Mouse (Mus musculus) stomach, postnatal 0 days (tissue): ENCODE results near the gene Serinc2. TPM values are rescaled to one million over a fixed set of nuclear protein-coding genes. Genes with fewer than 3 reads are reported as not detected.

Experiments
- ATAC-seq: fragments of 200-750 bp; cut with Nextera tagmentation; 2 replicates; pipeline ENCODE4 v1.8.0; 2017; ENCODE audit not compliant: low FRiP score, low TSS enrichment
- DNase-seq: peaks from one replicate; pipeline ENCODE4 v3.0.0-alpha.2; 2016; ENCODE audit warnings: low spot score
- H3K27ac ChIP-seq: fragments of 300-500 bp; sonication (generic); replicated peaks from 2 replicates; pipeline ENCODE4 v1.5.1; 2014; ENCODE audit warnings: mild to moderate bottlenecking, control low read depth
- H3K27me3 ChIP-seq: fragments of 300-500 bp; sonication (generic); 2 replicates; pipeline ENCODE4 v1.6.1; 2014; ENCODE audit warnings: low read length; ENCODE audit not compliant: control insufficient read depth, insufficient read depth
- H3K36me3 ChIP-seq: fragments of 300-500 bp; sonication (generic); 2 replicates; pipeline ENCODE4 v1.6.1; 2014; ENCODE audit warnings: low read length, mixed read lengths; ENCODE audit not compliant: control insufficient read depth, insufficient read depth
- H3K4me1 ChIP-seq: fragments of 300-500 bp; sonication (generic); replicated peaks from 2 replicates; pipeline ENCODE4 v1.6.1; 2014; ENCODE audit warnings: antibody characterized with exemption; ENCODE audit not compliant: control insufficient read depth, insufficient read depth
- H3K4me2 ChIP-seq: fragments of 300-500 bp; sonication (generic); replicated peaks from 2 replicates; pipeline ENCODE4 v1.6.1; 2014; ENCODE audit warnings: low read depth, mild to moderate bottlenecking, control low read depth, moderate library complexity
- H3K4me3 ChIP-seq: fragments of 300-500 bp; sonication (generic); 2 replicates; pipeline ENCODE4 v1.5.1; 2014; ENCODE audit warnings: low read depth, low read length, control low read depth
- H3K9ac ChIP-seq: fragments of 300-500 bp; sonication (generic); 2 replicates; pipeline ENCODE4 v1.6.1; 2014; ENCODE audit warnings: mild to moderate bottlenecking, low read length, control low read depth, mixed read lengths
- H3K9me3 ChIP-seq: fragments of 300-500 bp; sonication (generic); 2 replicates; pipeline ENCODE4 v1.6.1; 2016; ENCODE audit warnings: low read length; ENCODE audit not compliant: control insufficient read depth
- CTCF ChIP-seq: IDR thresholded peaks from 2 replicates; pipeline ENCODE4 v1.5.1; 2016; ENCODE audit warnings: antibody characterized with exemption, low read depth, mild to moderate bottlenecking, moderate library complexity
- EP300 ChIP-seq: optimal IDR thresholded peaks from 2 replicates; pipeline ENCODE3; 2016; ENCODE audit warnings: antibody characterized with exemption
- WGBS: fragments of 180-500 bp; shearing (Covaris S2); extraction: QIAGEN DNeasy Blood & Tissue Kit; methylation state at CpG from one replicate; pipeline ENCODE4 v1.1.7; 2014; 5-methylcytosine and 5-hydroxymethylcytosine counted together
- polyA plus RNA-seq: library from polyadenylated mRNA; unstranded; fragments of >200 nt; fragmentation: Nextera tagmentation; extraction: Ambion mirVana; gene quantifications from 2 replicates; pipeline ENCODE4 v1.2.1, GENCODE M21; 2015

The Serinc2 gene
- polyA plus RNA-seq: 137 and 142 TPM in 2 replicates

DNA sequence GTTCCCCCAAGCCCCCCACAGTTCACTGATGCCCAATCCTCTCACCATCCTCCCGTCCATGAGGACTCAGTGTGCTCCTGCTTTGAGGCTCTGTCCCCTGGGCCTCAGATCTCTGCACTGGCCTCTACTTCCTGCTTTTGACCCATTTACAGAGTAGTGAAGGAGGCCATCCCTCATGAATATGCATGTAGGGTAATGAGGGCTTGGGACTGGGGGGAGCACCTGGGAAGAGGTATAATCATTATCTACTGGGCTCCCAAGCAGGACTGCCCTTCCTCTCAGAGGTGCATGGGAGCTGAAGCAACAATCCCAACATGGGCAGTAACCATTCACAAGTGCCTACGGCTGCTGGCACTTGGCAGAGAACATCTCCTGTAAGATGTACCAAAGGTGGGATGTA is at the start of gene Serinc2:
Serinc2 (minus strand) TSS at position 101 of the 400 bp plus-strand sequence.
- no peaks in the 10 kb centered on the region for H3K36me3 ChIP-seq
- H3K4me2 ChIP-seq: no peak within 1 kb of the TSS
- WGBS: 64% methylated on average over 2 of the region's 2 CpGs
- ATAC-seq: no peak
- H3K4me3 ChIP-seq: no peak within 1 kb of the TSS
- H3K27ac ChIP-seq: no peak within 1 kb of the TSS
- H3K4me1 ChIP-seq: no peaks in the 10 kb centered on the region
- H3K9me3 ChIP-seq: no peaks in the 10 kb centered on the region
- no peak within 1 kb of the TSS for H3K9ac ChIP-seq
- H3K27me3 ChIP-seq: no peaks in the 10 kb centered on the region
- no peak for DNase-seq
- TF ChIP-seq CTCF (no peak), EP300 (no peak)

DNA sequence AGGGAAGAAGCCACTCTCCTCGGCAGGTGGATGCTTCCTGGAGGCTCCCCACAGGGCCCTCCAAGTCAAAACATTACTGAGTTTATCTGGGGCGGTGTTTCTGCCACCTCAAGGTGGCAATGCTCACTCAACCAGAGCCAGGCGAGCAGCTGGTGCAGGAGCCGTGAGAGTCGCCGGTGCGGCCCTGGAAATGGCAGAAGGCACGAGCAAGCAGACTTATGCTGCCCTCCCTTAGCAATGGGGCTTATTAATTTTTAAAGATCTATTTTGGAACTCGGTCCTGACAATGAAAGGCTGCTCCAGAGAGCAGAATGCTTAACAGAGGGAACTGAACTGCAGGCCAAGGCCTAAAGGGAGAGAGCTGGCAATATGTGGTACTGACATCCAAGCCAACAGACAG is 48.4 kb upstream of the Serinc2 start:
- Histone ChIP-seq H3K9ac (no peak overlapping the region), H3K27me3 (no peaks in the 10 kb centered on the region), H3K36me3 (peaks cover 14% of the 10 kb centered on the region), H3K27ac (no peak overlapping the region), H3K4me3 (no peak overlapping the region), H3K9me3 (no peaks in the 10 kb centered on the region), H3K4me1 (no peaks in the 10 kb centered on the region), H3K4me2 (no peak overlapping the region)
- WGBS: 88% methylated on average over 9 of the region's 9 CpGs
- ATAC-seq (no peak), DNase-seq (no peak)
- TF ChIP-seq CTCF: no peak
- no peak for TF ChIP-seq EP300

- 96% methylated on average over 2 of the region's 2 CpGs for WGBS
- ATAC-seq: no peak
- Histone ChIP-seq H3K9ac (no peak overlapping the region), H3K4me2 (no peak overlapping the region), H3K4me1 (no peaks in the 10 kb centered on the region), H3K27me3 (no peaks in the 10 kb centered on the region), H3K9me3 (no peaks in the 10 kb centered on the region), H3K27ac (no peak overlapping the region), H3K4me3 (no peak overlapping the region), H3K36me3 (peaks cover 18% of the 10 kb centered on the region)
- DNase-seq: no peak
- TF ChIP-seq CTCF (peak; percentile 12; the same call in 1 of the 2 replicates), EP300 (no peak)
These were observed 46.4 kb upstream of the Serinc2 start for GRCm38 (mm10) chr4:130325446-130325845.

- ATAC-seq: no peak
These were observed 44.6 kb upstream of the Serinc2 start for GRCm38 (mm10) chr4:130323607-130324006.

DNA sequence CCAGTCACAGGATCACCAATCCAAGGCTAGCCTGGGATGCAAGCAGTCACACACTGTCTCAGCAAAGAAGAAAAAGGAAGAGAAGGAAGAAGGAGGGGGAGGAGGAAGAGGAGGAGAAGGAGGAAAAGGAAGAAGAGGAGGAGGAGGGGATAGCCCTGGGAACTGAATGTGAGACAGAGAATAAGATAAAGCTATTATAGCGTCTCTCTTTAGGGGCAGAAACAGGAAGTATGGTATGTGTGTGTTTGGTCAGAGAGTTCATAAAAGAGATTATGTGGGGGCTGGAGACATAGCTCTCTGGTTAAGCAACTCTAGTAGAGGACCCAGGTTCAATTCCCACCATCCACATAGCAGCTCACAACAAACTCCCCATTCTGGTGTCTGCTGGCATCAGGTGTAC is 44.2 kb upstream of the Serinc2 start:
- WGBS: 75% methylated on average over 1 of the region's 1 CpGs
- Histone ChIP-seq H3K4me1 (no peaks in the 10 kb centered on the region), H3K27ac (no peak overlapping the region), H3K4me3 (no peak overlapping the region), H3K36me3 (peaks cover 18% of the 10 kb centered on the region), H3K9ac (no peak overlapping the region), H3K9me3 (no peaks in the 10 kb centered on the region), H3K27me3 (no peaks in the 10 kb centered on the region), H3K4me2 (no peak overlapping the region)
- ATAC-seq: no peak
- DNase-seq: no peak
- TF ChIP-seq EP300 (no peak), CTCF (no peak)

More at GRCm38 (mm10) chr4:130323607-130324006, 44.6 kb upstream of the Serinc2 start:
- H3K9me3 ChIP-seq: no peaks in the 10 kb centered on the region
- H3K4me1 ChIP-seq: no peaks in the 10 kb centered on the region
- TF ChIP-seq EP300: no peak
- TF ChIP-seq CTCF: no peak
- H3K27me3 ChIP-seq: no peaks in the 10 kb centered on the region
- H3K4me3 ChIP-seq: no peak overlapping the region
- no peak overlapping the region for H3K27ac ChIP-seq
- 67% methylated on average over 5 of the region's 5 CpGs for WGBS
- DNase-seq: no peak
- no peak overlapping the region for H3K4me2 ChIP-seq
- no peak overlapping the region for H3K9ac ChIP-seq
- H3K36me3 ChIP-seq: peaks cover 18% of the 10 kb centered on the region

DNA sequence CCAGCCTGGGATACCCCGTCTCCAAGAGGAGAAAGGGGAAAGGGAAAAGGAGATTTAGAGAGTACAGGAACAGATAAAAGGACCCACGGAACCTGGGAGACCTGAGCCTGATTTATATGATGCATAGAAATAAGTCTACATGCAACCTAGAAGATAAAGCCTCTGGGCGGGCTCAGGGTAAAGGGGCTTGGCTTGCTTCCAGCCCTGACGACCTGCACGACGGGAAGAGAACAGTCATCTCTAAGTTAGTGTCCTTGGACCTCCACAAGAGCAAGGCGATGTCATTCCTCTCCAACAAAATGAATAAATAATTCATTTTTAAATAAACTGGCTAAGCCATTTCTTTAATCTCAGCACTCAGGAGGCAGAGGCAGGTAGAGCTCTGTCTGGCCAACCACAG is 43.6 kb upstream of the Serinc2 start:
- Histone ChIP-seq H3K36me3 (peaks cover 18% of the 10 kb centered on the region), H3K27ac (no peak overlapping the region), H3K9me3 (no peaks in the 10 kb centered on the region), H3K27me3 (no peaks in the 10 kb centered on the region), H3K4me1 (no peaks in the 10 kb centered on the region), H3K4me3 (no peak overlapping the region), H3K4me2 (no peak overlapping the region), H3K9ac (no peak overlapping the region)
- 69% methylated on average over 7 of the region's 7 CpGs for WGBS
- TF ChIP-seq EP300: no peak
- no peak for TF ChIP-seq CTCF
- DNase-seq (no peak), ATAC-seq (no peak)
